Mouse (Mus musculus): Measurements from ENCODE around the gene Tbxas1.

Gene Tbxas1

DNA sequence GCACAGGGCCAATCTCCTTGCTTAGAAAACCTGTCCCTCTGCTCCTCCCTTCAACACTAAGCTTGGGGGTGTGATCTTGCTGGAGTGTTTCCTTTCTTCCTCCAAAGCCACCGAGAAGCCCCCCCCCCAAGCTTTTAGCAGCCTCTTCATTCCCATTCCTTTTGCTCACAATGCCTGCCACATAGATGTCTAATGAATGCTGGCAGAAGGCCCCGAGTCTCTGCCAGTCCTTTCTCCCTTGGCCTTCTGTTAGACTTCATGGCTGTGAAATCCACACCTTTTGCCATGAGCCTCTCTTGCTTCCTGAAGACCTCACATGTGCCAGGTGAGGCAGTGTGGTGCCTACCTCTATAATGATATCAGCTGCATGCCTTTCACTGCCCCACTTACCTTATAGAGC, 47.3 kb downstream of the Tbxas1 start:
- no peak for DNase-seq (ENCODE audit: low spot score in 2 of 2)

DNA sequence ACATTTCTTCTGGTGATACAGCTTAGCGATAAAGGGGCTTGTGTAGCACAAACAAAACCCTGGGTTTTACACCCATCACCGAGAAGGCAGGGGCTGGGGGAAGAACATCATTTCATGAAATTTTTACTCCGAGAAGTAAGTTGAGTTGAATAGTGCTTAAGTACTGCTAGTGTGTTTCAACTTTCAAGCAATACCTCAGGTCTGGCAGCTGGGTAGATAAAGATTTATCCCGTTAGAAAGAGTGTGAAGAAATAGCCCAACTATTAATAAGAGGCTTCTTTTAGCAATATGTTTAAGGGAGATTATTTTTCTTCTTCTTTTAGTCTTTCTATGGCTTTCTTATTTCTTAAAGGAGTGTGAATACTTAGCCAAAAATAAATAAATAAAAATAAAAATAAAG, 48.2 kb downstream of the Tbxas1 start:
- no peak for DNase-seq (ENCODE audit: low spot score in 2 of 2)

DNA sequence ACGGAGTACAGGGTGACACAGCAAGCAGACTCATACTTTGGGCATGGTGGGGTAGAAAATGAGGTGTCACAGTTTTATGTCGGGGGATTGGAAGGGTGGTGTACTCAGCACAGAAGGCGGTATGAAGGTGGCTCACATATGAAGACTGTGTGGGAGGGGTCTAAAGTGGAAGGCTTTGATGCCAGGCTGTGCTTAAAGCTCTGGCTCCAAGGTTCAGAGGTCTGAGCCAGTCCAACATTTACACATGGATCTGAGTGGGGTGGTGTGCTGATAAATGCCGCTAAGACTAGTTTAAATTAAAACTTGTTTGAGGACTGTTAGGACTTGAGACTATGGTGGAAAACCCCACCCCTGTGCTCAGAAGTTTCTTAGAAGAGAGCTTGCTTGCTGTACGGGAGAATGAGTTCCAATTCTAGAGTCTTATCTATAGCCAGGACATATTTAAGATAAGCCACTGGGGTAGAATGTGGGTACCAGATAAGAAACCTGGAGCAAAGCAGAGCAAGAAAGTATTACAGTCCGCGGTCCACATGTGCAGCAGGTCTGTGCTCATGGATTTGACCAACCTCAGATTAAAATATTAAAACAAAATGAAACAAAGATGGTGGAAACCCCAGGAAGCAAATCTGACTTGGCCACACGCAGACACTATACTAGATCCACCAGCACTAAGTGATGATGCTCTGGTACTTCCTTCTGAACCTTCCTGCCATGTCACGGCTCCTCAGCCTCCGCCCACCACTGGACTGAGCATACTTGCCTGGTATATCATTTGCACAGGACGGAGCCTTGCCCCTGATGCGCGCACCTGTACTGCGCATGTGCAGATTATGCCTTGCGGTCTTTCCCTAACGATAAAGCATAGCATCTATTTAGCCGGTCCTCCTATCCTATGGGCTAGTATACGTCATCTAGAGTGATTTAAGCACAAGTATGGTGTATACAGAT, 48.9 kb downstream of the Tbxas1 start:
- no peak for DNase-seq (ENCODE audit: low spot score in 2 of 2)

DNA sequence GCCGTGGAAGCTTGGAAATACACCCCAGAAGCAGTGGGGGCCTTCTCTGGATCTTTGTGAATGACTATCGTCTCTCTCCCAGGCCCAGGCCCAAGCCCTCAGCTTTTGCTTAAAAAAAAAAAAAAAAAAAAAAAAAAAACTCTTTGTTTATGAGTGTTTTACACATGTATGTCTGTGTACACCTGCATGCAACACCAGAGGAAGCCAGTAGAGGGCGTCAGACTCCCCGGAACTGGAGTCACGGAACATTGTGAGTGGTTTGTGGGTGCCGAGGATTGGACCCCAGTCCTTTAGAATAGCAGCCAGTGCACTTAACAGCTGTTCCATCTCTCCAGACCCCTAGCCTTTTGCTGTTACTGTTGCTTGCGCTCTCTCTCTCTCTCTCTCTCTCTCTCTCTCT, 50.5 kb downstream of the Tbxas1 start:
- DNase-seq (ENCODE audit: low spot score in 2 of 2), result no peak

DNA sequence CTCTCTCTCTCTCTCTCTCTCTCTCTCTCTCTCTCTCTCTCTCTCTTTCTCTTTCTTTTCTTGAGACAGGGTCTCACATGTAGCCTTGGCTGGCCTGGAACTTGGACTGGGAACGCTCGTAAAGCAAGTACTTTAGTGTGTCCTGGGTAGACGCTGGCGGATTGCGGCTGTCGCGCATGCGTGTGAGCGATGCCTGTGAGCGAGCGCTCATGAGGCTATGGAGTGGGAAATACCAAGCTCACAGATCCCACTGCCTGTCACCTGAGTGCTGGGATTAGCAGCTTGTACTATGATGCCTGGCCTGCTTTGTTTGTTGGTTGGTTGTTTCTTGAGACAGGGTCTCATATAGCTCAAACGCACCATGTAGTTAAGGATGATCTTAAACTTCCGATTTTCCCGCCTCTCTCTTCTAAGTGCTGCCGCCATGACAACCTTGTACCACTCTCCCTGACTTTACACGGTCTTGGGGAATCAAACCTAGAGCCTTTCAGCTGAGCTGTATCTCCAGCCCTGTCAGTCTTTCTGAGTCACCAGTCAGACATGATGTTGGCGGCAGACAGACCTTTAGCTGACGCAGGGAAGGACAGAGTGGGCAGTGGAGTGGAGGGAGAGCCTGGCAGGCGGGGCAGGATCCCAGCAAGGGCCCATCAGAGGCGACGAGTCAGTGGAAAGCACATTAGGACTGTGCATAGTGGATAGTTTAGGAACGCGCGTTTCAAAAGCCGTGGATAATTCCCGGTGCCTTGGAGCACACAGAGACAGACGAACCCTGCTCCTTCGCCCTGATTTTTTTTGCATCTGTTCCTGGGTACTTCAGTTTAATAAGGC, 51.1 kb downstream of the Tbxas1 start:
- no peak for DNase-seq (ENCODE audit: low spot score in 2 of 2)

DNA sequence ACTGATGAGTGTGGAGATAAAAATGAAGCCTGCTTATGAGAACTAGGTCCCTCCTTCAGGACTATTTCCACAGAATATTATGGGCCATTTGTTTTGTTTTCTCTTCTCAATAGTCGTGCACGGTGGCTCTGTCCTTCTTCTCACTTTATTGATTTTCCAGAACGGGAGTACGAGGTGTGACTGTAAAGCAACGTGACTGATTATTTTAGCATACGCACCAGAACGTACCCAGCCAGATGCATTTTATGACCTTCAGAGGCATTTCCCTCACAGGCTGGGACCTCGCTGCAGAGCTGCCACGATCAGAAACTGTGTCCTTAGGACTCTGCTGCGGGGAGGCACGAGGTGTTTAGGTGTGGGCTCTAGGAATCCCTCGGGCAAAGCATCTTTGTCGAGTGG, 51.8 kb downstream of the Tbxas1 start:
- no peak for DNase-seq (ENCODE audit: low spot score in 2 of 2)

DNA sequence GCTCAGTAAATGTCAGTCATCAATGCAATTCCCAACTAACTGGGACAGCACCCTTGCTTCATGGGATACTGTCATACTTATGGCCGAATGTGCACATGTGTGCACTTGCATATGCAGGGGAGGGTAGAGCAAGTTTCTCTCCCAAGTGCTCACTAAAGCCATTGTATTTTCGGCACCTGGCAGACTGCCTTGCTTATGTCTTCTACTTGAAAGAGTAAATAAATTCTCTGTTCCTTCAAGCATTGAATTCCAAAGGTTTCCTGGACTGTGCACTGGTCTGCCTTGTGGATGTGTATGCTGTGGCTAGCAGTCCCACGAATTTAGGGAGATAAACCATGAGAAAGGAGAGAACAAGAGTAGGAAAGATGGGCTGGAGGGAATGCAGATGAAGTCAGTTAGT, 53.3 kb downstream of the Tbxas1 start:
- DNase-seq (ENCODE audit: low spot score in 2 of 2), result no peak

DNA sequence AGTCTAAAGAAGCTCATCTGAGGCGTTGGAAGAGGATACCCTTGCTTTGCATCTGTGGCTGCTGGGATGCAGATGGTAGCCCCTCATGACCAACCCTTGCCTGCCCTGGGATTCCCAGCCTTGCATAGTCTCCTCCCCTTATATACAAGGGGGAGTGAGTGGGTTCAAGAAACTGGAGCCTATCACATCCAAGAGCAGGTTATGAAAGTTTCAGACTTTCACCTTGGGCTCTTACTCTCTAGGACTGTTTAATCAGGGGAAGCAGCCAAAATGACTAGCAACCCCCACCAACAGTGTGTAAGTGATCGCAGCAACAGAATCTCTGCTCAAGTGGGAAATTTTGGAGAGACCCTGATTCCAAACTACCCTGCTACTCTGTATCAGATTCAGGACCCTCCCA, 60.8 kb downstream of the Tbxas1 start:
- DNase-seq (ENCODE audit: low spot score in 2 of 2), result no peak

DNA sequence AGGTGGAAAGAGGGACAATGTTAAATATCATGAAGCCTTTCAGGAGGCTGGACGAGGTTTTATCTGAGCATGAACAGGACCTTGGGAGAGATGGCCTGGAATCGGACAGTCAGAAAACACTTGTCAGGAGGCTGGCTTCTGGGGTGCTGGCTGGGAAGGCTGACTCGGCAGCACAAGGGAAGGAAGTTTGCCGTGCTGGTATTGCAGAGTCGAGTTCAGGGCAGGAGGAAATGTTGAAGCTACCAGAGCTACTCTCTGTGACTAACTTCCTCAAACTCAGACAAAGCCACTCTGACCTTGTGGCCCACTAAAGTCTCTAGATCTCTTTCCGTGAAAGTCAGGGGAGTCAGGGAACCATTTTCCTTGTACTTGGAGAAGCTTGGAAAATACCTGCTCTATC, 63.2 kb downstream of the Tbxas1 start:
- no peak for DNase-seq (ENCODE audit: low spot score in 2 of 2)

DNA sequence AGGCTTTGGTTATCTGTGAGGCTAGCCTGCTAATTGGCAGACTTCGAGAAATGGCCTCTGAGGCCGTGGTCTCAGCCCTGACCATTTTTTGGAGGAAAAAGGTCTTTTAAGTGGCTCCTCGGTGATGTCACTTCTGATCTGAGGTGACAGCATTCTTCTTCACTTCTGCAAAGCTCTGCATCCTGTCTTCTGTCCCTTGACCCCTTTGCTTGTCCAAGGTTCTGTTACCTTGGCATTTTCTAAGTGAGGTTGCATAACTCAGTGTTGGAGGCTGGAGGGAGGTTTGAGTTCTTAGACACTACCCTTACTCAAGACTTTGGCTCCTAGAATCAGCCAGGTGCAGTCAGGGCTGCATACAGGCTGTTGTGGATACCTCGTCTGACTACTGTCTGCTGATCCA, 63.9 kb downstream of the Tbxas1 start:
- no peak for DNase-seq (ENCODE audit: low spot score in 2 of 2)

DNA sequence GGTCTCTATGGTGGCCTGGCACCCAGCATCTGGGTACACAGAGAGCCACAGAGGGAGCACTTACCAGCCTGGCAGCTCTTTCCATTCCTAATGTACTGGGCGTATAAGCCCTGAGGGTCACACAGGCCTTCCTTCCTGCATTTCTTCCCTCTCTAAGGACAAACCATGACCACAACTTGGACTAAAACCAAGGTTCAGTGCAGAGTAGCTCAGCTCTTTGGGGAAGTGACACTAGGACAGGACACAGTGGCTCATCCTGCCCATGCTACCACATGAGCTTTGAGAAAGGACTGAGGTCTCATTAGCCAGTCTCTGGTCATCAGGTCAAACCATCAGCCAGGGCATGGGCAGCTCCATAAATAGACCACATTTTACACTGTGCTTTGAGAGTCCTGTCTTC, 65.8 kb downstream of the Tbxas1 start:
- no peak for DNase-seq (ENCODE audit: low spot score in 2 of 2)

DNA sequence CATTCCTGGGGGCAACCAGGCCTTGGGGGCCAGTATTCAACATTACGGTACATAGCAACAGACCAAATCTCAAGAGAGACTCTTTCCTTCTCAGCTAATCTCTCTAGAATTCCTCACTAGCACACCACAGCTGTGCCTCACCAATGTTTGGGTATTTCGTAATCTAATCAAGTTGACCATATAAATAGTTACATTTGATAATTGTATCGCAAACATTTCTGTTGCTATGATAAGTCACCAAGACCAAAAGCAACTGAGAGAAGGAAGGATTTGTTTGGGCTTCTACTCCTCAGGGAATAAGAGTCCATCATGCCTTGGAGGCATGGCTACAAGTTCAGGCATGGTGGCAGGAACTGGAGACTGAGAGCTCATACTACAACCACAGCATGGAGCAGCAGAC, 67.6 kb downstream of the Tbxas1 start:
- DNase-seq (ENCODE audit: low spot score in 2 of 2), result no peak

DNA sequence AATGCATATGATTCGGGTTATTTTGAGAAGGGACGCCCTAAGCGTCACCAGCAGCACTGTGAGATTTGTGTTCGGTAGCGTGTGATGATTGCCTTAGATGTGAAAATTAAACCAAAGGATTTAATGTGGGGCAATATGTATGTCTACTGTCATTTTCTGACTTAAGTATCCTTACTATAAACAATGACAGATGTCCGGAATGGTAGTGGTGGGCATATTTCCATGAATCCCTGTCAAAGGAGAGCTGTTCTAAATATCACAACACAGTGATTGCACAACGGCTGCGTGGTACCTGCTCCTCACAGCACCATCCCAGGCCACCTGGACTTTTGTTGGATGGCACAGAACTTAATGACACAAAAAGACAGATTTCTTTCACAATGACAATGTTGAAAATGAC, 69.2 kb downstream of the Tbxas1 start:
- DNase-seq (ENCODE audit: low spot score in 2 of 2), result no peak

DNA sequence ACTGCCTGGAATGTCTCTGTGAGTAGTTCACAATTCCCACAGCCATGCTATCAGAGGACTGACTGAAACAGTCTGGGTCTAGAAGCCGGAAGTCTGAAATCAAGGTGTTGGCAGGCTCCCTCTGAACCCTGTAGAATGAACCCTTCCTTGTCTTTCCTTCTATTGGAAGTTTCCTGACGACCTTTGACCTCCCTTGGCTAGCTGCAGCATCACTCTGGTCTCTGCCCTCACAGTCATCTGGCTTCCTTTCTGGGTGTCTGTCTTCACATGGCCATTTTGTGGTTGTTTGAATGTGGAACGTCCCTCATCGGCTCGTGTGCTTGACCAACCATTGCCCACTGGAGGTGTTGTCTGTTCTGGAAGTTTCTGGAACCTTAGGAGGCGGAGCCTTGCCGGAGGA, 69.6 kb downstream of the Tbxas1 start:
- no peak for DNase-seq (ENCODE audit: low spot score in 2 of 2)

DNA sequence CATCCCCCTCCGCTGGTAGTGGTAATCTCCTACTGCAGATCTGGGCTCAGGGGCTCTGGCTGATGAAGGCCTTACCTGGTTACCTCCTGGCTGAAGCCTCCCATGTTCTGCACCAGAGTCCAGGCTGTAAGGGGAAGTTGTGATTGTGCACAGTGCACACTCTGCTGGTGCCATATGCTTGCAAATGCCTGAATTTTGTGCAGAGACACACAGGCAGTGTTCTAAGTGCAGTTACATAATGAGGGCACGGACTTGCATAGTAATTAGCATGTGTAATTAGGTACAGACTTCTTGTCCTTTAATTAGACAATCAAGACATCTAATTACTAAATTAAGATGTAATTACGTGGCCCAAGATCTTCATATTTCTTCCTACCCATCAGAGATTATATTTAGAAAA, 70.5 kb downstream of the Tbxas1 start:
- no peak for DNase-seq (ENCODE audit: low spot score in 2 of 2)

DNA sequence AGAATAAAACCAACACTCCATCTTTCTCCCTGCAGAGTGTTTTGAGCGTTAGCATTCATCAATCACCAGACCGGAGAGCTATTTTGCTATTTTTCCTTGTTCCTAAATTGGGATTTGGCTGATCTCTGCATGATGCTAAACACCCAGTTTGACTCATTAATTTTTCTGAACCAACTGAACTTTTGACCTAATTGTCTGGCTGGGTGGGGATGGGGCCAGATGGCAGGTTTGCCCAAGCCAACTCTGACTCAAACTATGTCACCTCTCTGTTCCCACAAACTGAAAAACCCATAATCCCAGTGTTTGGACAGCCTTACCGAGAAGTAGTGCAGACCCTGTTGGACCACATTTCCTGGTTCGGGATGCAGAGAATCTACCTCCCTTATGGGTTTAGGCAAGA, 72.1 kb downstream of the Tbxas1 start:
- no peak for DNase-seq (ENCODE audit: low spot score in 2 of 2)

DNA sequence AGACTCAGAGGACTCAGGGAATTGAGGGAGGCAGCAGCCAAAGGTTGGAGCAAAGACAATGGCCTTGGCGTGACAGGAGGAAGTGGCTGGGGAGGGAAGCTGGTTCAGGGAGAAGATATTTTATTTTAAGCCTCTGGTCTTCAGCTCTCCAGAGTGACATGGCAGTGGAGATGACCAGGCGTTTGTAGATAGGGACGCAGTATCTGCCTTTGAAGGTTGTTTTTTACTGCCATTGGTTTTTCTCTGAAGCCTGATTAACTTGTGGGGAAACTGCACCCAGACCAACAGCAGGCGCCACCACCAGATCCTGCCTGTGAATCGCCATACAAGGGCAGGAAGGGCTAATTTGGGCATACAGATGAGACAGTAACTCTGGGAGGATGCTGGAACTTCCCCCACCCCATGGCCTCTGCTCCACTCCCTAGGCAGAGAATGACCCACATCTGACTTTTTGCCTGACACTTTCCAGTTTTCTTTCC, 74.5 kb downstream of the Tbxas1 start:
- no peak for DNase-seq (ENCODE audit: low spot score in 2 of 2)

DNA sequence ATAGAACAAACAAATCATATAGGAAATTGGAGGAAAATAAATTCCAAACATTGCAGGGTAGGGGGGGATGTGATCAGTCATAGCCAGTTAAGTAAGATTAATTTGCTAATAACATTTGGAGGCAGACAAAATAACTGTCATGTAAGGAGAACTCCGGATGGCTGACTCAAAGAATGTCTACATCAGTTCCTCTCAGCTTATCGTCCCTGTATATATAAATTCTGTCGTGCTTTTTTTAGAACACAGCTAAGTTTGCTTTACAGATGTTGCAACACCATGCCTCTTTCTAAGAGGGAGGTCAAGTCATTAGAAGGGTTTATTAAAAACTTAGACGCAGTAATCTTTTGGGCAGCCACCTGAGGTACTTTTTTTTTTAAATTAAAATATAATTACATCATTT, 75.1 kb downstream of the Tbxas1 start:
- DNase-seq (ENCODE audit: low spot score in 2 of 2), result no peak

DNA sequence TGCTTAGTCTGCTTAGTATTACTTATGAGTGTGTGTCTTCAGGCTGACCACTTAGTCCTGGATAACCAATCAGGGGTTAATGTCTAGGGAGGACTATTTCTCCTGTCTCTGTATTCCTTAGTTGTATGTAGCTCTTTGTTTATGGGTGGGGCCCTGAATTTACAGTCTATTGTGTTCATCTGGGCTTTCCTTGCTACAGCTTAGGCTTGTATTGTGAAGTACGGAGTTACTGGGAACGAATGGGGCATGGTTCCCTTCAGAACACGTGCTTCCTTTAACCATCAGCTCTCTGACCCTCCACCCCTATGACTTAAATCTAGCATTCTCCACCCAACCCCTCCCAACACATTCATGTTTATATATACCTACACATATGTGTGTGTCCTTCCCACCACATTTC, 75.6 kb downstream of the Tbxas1 start:
- no peak for DNase-seq (ENCODE audit: low spot score in 2 of 2)

DNA sequence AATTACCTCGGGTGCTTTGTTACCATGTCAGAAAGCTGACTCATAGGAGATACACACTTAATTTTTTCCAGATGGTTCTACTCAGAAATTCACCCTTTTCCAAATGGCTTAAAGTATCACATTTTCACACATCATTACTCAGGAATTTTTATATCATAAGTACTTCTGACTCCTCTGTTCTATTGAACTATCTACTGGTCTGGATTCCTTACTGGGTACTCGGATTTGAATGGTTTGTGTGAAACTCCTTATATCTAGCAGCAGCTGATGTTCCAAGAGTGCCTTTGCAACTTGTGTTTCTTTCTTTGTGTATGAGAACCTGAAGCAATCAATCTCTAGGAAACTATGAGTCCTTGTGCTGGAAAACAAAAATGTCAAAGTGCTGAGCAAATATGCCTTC, 81.4 kb downstream of the Tbxas1 start:
- no peak for DNase-seq (ENCODE audit: low spot score in 2 of 2)

DNA sequence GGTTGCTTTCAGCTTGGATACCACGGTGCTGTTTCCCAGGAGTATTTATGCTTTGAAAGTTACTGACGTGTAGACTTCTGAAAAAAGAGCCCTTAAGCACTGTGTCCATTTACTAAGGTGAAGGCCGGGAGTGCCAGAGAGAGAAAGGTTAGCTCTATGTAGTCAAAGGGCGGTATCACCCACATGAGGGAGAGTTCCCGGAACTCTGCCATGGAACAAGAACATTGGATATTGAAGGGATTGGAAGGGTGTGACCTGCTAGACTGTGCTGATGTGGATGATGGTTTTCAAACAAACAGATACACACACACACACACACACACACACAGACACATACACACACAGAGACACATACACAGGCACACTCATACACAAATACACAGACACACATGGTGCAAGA, 82.0 kb downstream of the Tbxas1 start:
- no peak for DNase-seq (ENCODE audit: low spot score in 2 of 2)

DNA sequence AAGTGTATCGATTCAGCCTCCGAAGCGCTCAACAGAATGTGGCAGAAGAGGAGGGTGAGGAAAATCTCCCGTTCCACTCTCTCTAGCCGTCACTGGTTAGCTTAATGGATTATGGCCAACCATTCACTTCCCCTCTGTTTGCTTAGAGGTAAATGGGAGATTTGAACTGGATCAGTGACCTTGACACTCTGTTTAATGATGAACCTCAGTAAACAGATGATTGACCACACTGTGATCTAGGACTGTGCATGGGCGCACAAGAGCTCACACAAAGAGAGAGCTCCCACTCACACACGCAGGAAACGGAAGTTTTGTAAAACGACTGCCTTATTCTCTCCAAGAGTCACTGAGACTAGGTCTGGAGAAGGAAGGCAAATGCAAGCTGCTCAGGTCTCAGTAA, 84.3 kb downstream of the Tbxas1 start:
- DNase-seq (ENCODE audit: low spot score in 2 of 2), result no peak

DNA sequence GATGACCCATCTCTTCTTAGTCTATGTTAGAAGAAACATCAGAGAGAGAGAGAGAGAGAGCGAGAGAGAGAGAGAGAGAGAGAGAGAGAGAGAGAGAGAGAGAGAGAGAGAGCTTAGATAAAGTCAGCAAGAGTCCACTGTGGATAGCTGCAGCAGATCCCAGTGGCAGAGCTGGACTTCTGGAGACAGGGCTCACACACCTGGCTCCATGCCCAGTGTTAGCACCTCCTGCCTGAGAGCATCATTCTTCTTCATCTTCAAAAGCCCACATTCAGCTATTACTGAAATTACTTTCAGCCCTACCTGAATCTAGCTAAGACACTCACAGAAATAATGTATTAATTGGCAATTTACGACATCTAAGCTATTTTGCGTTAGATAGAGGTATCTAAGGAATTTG, 85.2 kb downstream of the Tbxas1 start:
- DNase-seq (ENCODE audit: low spot score in 2 of 2), result no peak
